Mouse (Mus musculus) lung, embryonic 14.5 days (tissue): Measurements from ENCODE around the gene Grhl3. TPM values are rescaled to one million over a fixed set of nuclear protein-coding genes. Genes with fewer than 3 reads are reported as not detected.
A peak's percentile ranks its signal among the peaks of the same experiment; 100 is the strongest.
"Not testable (repeated sequence)": the region's sequence is repeated elsewhere in the genome, so short reads cannot be mapped to it uniquely, and the experiment has no call there.

Source experiments
- ATAC-seq: fragments of 200-750 bp; cut with Nextera tagmentation; 2 replicates; pipeline ENCODE4 v1.8.0; 2017; ENCODE audit warnings: mild to moderate bottlenecking, moderate TSS enrichment, moderate library complexity; ENCODE audit not compliant: insufficient read depth
- DNase-seq: peaks from one replicate; pipeline ENCODE4 v3.0.0-alpha.2; 2015
- H3K27ac ChIP-seq: fragments of 300-500 bp; sonication (generic); 2 replicates; pipeline ENCODE4 v1.5.1; 2014; ENCODE audit warnings: low read depth, mild to moderate bottlenecking, moderate library complexity
- H3K27me3 ChIP-seq: fragments of 300-500 bp; sonication (generic); 2 replicates; pipeline ENCODE4 v1.6.1; 2014; ENCODE audit warnings: low read length, control low read depth; ENCODE audit not compliant: insufficient read depth
- H3K36me3 ChIP-seq: fragments of 300-500 bp; sonication (generic); 2 replicates; pipeline ENCODE4 v1.6.1; 2014; ENCODE audit warnings: control low read depth; ENCODE audit not compliant: insufficient read depth
- H3K4me1 ChIP-seq: fragments of 300-500 bp; sonication (generic); 2 replicates; pipeline ENCODE4 v1.6.1; 2014; ENCODE audit warnings: antibody characterized with exemption, control low read depth; ENCODE audit not compliant: insufficient read depth
- H3K4me2 ChIP-seq: fragments of 300-500 bp; sonication (generic); 2 replicates; pipeline ENCODE4 v1.6.1; 2014; ENCODE audit warnings: mild to moderate bottlenecking
- H3K4me3 ChIP-seq: fragments of 300-500 bp; sonication (generic); 2 replicates; pipeline ENCODE4 v1.5.1; 2014; ENCODE audit warnings: low read depth, low read length
- H3K9ac ChIP-seq: fragments of 300-500 bp; sonication (generic); 2 replicates; pipeline ENCODE4 v1.6.1; 2014
- H3K9me3 ChIP-seq: fragments of 300-500 bp; sonication (generic); 2 replicates; pipeline ENCODE4 v1.6.1; 2016; ENCODE audit warnings: low read depth, low read length, control low read depth
- CTCF ChIP-seq: IDR thresholded peaks from 2 replicates; pipeline ENCODE4 v1.5.1; 2016; ENCODE audit warnings: antibody characterized with exemption, low read depth
- WGBS: fragments of 180-500 bp; shearing (Covaris S2); extraction: QIAGEN DNeasy Blood & Tissue Kit; methylation state at CpG from one replicate; pipeline ENCODE4 v1.1.7; 2014; 5-methylcytosine and 5-hydroxymethylcytosine counted together
- polyA plus RNA-seq: library from polyadenylated mRNA; unstranded; fragments of >200 nt; fragmentation: Nextera tagmentation; extraction: Ambion mirVana; gene quantifications from 2 replicates; pipeline ENCODE4 v1.2.1, GENCODE M21; 2014

Grhl3 gene
- 2.5 and 3.3 TPM in 2 replicates for polyA plus RNA-seq

DNA sequence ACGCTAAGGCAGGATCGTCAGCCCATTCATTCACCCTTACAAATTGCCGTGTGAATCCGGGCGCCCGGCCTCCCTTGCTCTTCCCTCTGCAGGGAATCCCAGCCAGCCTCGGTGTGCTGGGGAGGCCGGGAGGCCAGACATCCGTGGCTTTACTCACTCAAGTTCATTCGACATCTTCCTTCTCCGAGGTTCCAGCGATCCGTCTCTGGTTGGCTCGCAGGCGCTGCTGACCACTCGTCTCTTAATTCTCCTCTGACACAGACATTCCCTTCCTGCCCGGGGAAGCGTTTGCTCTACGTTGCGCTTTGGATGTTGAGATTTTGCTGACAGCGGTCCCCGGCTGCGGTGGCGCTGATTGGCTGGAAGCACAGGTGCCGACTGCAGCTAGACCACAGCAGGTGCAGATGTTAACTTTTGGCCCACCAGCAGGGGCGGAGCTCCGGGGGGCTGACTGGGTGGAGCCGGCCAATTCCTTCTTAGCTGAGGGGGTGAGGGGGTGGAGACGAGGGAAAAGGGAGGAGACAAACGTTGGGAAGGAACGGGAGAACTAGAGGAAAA, at the start of gene Grhl3:
Grhl3 (minus strand) TSS at position 380 of the 558 bp plus-strand sequence.
- 0 out of 2 replicates have a peak, but pooled peaks have one; percentile 52 for ATAC-seq
- peak within 1 kb of the TSS; percentile 57 for H3K4me2 ChIP-seq
- peak within 1 kb of the TSS; percentile 21; the same call in 1 of the 2 replicates for H3K27ac ChIP-seq
- WGBS = under 1% methylated on average over 31 of the region's 31 CpGs
- peaks cover 12% of the 10 kb centered on the region for H3K4me1 ChIP-seq
- peak; percentile 66 for DNase-seq
- peak within 1 kb of the TSS; percentile 29 for H3K4me3 ChIP-seq
- H3K9me3 ChIP-seq = no peaks in the 10 kb centered on the region
- peak within 1 kb of the TSS; percentile 3; the same call in 1 of the 2 replicates for H3K9ac ChIP-seq
- H3K36me3 ChIP-seq = no peaks in the 10 kb centered on the region
- peaks cover 54% of the 10 kb centered on the region for H3K27me3 ChIP-seq
- peak; percentile 53 for TF ChIP-seq CTCF

DNA sequence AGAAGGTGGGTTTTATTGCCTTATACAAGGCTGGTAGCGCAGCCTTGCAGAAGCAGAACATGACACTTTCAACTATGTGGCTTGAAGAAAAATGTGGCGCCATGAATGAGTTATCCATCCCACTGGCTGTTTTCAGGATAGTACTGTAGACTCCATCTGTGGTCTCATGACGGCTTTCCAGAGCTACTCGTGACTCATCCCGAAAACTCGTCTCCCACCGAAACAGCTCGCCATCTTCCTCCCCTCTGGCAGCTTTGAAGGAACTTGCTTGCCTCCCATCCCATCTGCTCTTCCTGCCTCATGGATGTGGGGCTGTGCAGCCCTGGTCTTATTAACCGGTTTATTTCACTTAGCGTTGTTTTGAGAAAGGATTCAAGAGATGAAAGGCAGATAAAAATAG, 48.9 kb upstream of the Grhl3 start:
- H3K27me3 ChIP-seq = no peaks in the 10 kb centered on the region
- no peaks in the 10 kb centered on the region for H3K36me3 ChIP-seq
- no peak for TF ChIP-seq CTCF
- 91% methylated on average over 10 of the region's 10 CpGs for WGBS
- no peak for ATAC-seq
- no peak for DNase-seq
- no peak overlapping the region for H3K4me2 ChIP-seq
- no peaks in the 10 kb centered on the region for H3K4me1 ChIP-seq
- H3K9me3 ChIP-seq = no peaks in the 10 kb centered on the region
- no peak overlapping the region for H3K4me3 ChIP-seq
- no peak overlapping the region for H3K9ac ChIP-seq
- no peak overlapping the region for H3K27ac ChIP-seq

DNA sequence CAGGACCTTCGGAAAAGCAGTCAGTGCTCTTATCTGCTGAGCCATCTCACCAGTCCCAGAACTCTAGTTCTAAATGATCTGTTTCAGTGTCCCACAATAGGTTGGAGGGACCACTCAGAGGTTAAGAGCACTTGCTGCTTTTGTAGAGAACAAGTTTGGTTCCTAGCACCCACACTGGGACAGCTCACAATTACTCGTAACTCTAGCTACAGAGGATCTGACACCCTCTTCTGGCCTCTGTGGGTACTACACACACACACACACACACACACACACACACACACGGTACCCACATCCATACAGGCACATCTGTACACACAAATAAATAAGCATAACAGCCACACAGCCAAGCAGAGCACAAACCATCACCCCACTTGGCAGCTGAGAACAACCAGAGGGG, 47.0 kb upstream of the Grhl3 start:
- no peak for TF ChIP-seq CTCF
- DNase-seq = no peak
- no peak overlapping the region for H3K4me2 ChIP-seq
- 92% methylated on average over 3 of the region's 3 CpGs for WGBS
- H3K27ac ChIP-seq = no peak overlapping the region
- H3K9ac ChIP-seq = no peak overlapping the region
- H3K4me1 ChIP-seq = no peaks in the 10 kb centered on the region
- no peak overlapping the region for H3K4me3 ChIP-seq
- H3K36me3 ChIP-seq = no peaks in the 10 kb centered on the region
- ATAC-seq = no peak
- no peaks in the 10 kb centered on the region for H3K9me3 ChIP-seq
- H3K27me3 ChIP-seq = no peaks in the 10 kb centered on the region

DNA sequence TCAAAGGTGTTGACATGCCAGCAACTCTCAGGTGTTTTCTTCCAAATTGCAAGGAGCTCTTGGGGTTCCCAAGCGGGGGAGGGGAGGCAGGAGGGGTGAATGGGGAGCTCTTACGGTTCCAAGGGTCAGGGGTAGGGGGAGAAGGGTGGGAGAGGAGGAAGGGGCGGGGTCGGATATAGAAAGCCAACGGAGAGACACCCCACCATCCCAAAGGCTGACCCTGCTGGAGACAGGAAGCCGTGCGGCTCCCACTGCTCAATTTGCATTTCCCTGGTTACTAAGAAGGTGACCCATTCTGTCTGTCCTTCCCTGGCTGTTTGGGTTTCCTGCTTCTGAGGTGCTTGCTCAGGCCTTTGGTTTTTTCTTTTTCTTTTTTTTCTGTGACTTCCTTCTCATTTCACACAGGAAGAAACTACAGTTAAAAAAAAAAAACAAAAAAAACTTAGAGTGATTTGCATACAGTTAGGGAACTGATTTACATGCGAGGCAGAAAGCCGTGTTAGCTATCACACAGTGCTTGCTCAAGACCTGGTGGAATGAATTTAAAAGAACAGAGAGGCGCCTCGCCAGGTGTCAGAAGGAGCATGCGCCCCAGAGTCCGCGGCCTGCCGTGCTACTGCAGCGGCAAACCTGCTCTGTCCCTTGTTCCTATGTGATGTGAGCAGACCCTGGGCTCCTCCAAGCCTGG, 44.5 kb upstream of the Grhl3 start:
- H3K4me3 ChIP-seq = no peak overlapping the region
- no peak overlapping the region for H3K9ac ChIP-seq
- TF ChIP-seq CTCF = peak; percentile 14; the same call in 1 of the 2 replicates
- DNase-seq = peak; percentile 21
- 7% methylated on average over 16 of the region's 16 CpGs for WGBS
- H3K4me1 ChIP-seq = no peaks in the 10 kb centered on the region
- H3K36me3 ChIP-seq = no peaks in the 10 kb centered on the region
- no peaks in the 10 kb centered on the region for H3K9me3 ChIP-seq
- no peaks in the 10 kb centered on the region for H3K27me3 ChIP-seq
- no peak overlapping the region for H3K27ac ChIP-seq
- no peak overlapping the region for H3K4me2 ChIP-seq
- ATAC-seq = no peak

DNA sequence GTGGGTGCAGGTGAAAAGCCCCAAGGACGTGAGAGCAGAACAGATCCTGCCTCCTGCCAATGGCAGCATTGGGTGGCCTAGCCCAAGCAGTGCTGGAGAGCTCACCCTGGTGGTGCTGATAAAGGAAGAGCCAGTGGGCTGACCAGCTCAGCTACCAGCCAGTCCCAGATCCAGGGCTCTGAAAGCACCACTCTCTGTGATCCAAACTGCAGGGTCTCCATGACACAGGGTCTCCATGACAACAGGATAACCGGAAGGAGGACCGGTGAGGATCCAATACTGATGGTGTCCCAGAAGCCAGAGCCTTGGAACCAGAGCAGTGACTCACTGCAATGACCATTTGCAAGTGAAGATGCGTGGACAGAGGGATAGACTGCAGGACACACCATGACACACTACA, 43.6 kb upstream of the Grhl3 start:
- Histone ChIP-seq H3K4me3 (no peak overlapping the region), H3K27me3 (no peaks in the 10 kb centered on the region), H3K9me3 (no peaks in the 10 kb centered on the region), H3K4me1 (no peaks in the 10 kb centered on the region), H3K27ac (no peak overlapping the region), H3K9ac (no peak overlapping the region), H3K4me2 (no peak overlapping the region), H3K36me3 (no peaks in the 10 kb centered on the region)
- ATAC-seq (no peak), DNase-seq (no peak)
- 34% methylated on average over 4 of the region's 4 CpGs for WGBS
- 0 out of 2 replicates have a peak, but pooled peaks have one; percentile 2 for TF ChIP-seq CTCF

DNA sequence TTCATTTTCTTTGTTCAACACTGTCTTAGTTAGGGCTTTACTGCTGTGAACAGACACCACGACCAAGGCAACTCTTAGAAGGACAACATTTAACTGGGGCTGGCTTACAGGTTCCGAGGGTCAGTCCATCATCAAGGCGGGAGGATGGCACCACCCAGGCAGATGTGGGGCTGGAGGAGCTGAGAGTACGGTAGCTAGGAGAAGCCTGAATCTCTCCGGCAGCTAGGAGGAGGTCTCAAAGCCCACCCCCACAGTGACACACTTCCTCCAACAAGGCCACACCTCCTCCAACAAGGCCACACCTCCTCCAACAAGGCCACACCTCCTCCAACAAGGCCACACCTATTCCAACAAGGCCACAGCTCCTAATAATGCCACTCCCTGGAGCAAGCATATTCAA, 41.9 kb upstream of the Grhl3 start:
- not testable (repeated sequence) for ATAC-seq, H3K4me1 ChIP-seq, H3K27me3 ChIP-seq, H3K9ac ChIP-seq, H3K27ac ChIP-seq, H3K36me3 ChIP-seq, H3K4me3 ChIP-seq, DNase-seq, H3K4me2 ChIP-seq
- whole genome bisulfite sequencing = 61% methylated on average over 5 of the region's 5 CpGs
- H3K9me3 ChIP-seq = peaks cover 12% of the 10 kb centered on the region; the same call in 1 of the 2 replicates

DNA sequence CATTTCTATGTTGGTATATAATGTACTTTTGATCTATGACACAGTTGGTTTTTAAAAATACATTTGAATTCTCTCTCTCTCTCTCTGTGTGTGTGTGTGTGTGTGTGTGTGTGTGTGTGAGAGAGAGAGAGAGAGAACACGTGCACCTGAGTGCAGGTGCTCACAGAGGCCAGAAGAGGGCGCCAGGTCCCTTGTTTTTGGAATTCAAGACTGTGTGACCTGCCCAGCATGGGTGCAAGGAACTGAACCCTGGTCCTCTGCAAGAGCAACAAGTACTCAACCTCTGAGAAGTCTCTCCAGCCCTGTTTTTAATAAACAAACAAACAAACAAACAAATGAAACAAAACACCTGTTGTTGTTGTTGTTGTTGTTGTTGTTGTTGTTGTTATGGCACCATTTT, 36.6 kb upstream of the Grhl3 start:
- WGBS = 72% methylated on average over 2 of the region's 2 CpGs
- no peak overlapping the region for H3K27ac ChIP-seq
- no peak overlapping the region for H3K4me3 ChIP-seq
- H3K36me3 ChIP-seq = no peaks in the 10 kb centered on the region
- H3K9me3 ChIP-seq = peaks cover 13% of the 10 kb centered on the region; the same call in 1 of the 2 replicates
- no peaks in the 10 kb centered on the region for H3K4me1 ChIP-seq
- ATAC-seq (no peak), DNase-seq (no peak)
- TF ChIP-seq CTCF = no peak
- no peaks in the 10 kb centered on the region for H3K27me3 ChIP-seq
- no peak overlapping the region for H3K9ac ChIP-seq
- no peak overlapping the region for H3K4me2 ChIP-seq
